Mouse (Mus musculus): ENCODE measurements around the gene Vmn1r158. TPM values are rescaled to one million over a fixed set of nuclear protein-coding genes. Genes with fewer than 3 reads are reported as not detected.
"Not testable (repeated sequence)": the region's sequence is repeated elsewhere in the genome, so short reads cannot be mapped to it uniquely, and the experiment has no call there.

Vmn1r158 gene
- not detected in 2 replicates for polyA plus RNA-seq (2015; fragmentation: Nextera tagmentation; extraction: Ambion mirVana)

DNA sequence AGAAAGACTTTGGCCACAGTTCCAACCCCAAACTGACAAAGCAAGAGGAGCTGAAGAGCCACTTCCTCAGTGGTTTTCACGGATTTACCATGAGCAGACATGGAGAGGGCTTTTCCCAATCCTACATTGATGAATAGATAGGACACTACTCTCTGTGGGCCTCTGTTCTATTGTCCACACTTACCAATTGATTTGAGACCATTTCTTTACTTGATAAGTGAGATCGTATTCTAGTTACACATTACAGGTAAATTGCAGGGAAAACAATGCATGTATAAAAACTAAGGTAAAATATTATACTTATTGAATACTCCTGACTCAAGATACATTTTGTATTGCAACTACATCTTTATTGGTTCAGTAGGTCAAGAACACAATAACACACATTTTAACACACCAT lies at the start of gene Vmn1r158:
Gene Vmn1r158 (minus strand): TSS at position 101 of the 400 bp plus-strand sequence.
- H3K27me3 ChIP-seq (ENCODE audit: insufficient read depth, low read length) = not testable (repeated sequence)

DNA sequence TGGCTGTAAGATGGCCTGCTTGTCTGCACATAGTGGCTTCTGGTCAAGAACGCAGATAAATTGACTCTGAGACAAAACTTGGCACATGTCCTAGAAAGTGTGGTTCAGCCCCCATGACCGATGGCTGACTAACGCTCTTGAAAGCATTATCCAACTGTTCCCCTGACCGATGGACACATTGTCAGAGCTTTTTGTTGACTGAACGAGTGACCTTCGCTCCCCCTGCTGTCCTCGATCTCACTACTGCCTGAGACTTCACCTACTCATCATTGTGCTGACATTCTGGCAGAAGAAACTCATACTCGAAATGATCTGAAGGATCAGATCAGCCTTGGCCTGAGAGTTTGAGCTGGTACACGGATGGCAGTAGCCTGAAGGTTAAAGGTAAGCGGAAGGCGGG lies 14.6 kb downstream of the Vmn1r158 start:
- DNase-seq; H3K9me3 ChIP-seq (ENCODE audit: low read length); H3K36me3 ChIP-seq (replicated peaks; ENCODE audit: insufficient read depth, low read length); ATAC-seq; H3K4me1 ChIP-seq (ENCODE audit: insufficient read depth); H3K27me3 ChIP-seq (ENCODE audit: insufficient read depth, low read length); H3K27ac ChIP-seq (ENCODE audit: low read depth); H3K9ac ChIP-seq (replicated peaks); H3K4me3 ChIP-seq (ENCODE audit: low read depth, low read length); H3K4me2 ChIP-seq (ENCODE audit: low read depth, low read length): not testable (repeated sequence)
- 83% methylated on average over 3 of the region's 11 CpGs for WGBS (ENCODE audit: insufficient replicate concordance)

More for the DNA sequence above, at the start of gene Vmn1r158:
- H3K27ac ChIP-seq (ENCODE audit: low read depth); H3K4me1 ChIP-seq (ENCODE audit: insufficient read depth); H3K4me2 ChIP-seq (ENCODE audit: low read depth, low read length); H3K9ac ChIP-seq (replicated peaks); DNase-seq; H3K36me3 ChIP-seq (replicated peaks; ENCODE audit: insufficient read depth, low read length); ATAC-seq; H3K4me3 ChIP-seq (ENCODE audit: low read depth, low read length); H3K9me3 ChIP-seq (ENCODE audit: low read length): not testable (repeated sequence)
- WGBS (ENCODE audit: insufficient replicate concordance) = 46% methylated on average over 2 of the region's 2 CpGs

DNA sequence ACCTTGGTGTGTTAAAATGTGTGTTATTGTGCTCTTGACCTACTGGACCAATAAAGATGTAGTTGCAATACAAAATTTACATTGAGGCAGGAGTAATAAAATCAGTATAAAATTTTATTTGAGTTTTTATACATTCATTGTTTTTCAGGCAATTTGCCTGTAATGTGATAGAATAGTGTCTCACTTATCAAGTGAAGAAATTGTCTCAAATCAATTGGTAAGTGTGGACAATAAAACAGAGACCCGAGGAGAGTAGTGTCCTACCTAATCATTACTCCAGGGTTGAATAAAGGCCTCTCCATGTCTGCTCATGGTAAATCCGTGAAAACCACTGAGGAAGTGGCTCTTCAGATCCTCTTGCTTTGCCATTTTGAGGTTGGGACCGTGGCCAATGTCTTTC lies 29.2 kb downstream of the Vmn1r158 start, which contains the start of gene Vmn1r157:
Gene Vmn1r157 (plus strand): TSS at position 301 of the 400 bp plus-strand sequence.
- not testable (repeated sequence) for ATAC-seq; H3K4me3 ChIP-seq (ENCODE audit: low read depth, low read length); H3K9me3 ChIP-seq (ENCODE audit: low read length); H3K4me1 ChIP-seq (ENCODE audit: insufficient read depth); DNase-seq; H3K9ac ChIP-seq (replicated peaks); H3K36me3 ChIP-seq (replicated peaks; ENCODE audit: insufficient read depth, low read length); H3K27me3 ChIP-seq (ENCODE audit: insufficient read depth, low read length); H3K4me2 ChIP-seq (ENCODE audit: low read depth, low read length); H3K27ac ChIP-seq (ENCODE audit: low read depth)
- WGBS (ENCODE audit: insufficient replicate concordance) = 23% methylated on average over 2 of the region's 3 CpGs

Other genes starting within 250 kb of the Vmn1r158 start
- not detected in 2 replicates for gene Gm4201, start 225.4 kb downstream of the Vmn1r158 start, polyA plus RNA-seq (2015; fragmentation: Nextera tagmentation; extraction: Ambion mirVana)
- gene Gm4565, start 202.7 kb downstream of the Vmn1r158 start, polyA plus RNA-seq (2015; fragmentation: Nextera tagmentation; extraction: Ambion mirVana) = not detected in 2 replicates
- not detected in 2 replicates for gene Vmn1r155, start 132.8 kb downstream of the Vmn1r158 start, polyA plus RNA-seq (2015; fragmentation: Nextera tagmentation; extraction: Ambion mirVana)
- not detected in 2 replicates for gene Gm8693, start 98.5 kb downstream of the Vmn1r158 start, polyA plus RNA-seq (2015; fragmentation: Nextera tagmentation; extraction: Ambion mirVana)
- gene Gm4567, start 71.1 kb downstream of the Vmn1r158 start, polyA plus RNA-seq (2015; fragmentation: Nextera tagmentation; extraction: Ambion mirVana) = not detected in 2 replicates
- gene Vmn1r157, start 29.1 kb downstream of the Vmn1r158 start, polyA plus RNA-seq (2015; fragmentation: Nextera tagmentation; extraction: Ambion mirVana) = not detected in 2 replicates
- gene Vmn1r159, start 52.8 kb upstream of the Vmn1r158 start, polyA plus RNA-seq (2015; fragmentation: Nextera tagmentation; extraction: Ambion mirVana) = not detected in 2 replicates
- not detected in 2 replicates for gene Vmn1r160, start 80.4 kb upstream of the Vmn1r158 start, polyA plus RNA-seq (2015; fragmentation: Nextera tagmentation; extraction: Ambion mirVana)
- gene Gm4214, start 193.9 kb upstream of the Vmn1r158 start, polyA plus RNA-seq (2015; fragmentation: Nextera tagmentation; extraction: Ambion mirVana) = not detected in 2 replicates
- not detected in 2 replicates for gene Gm4216, start 229.1 kb upstream of the Vmn1r158 start, polyA plus RNA-seq (2015; fragmentation: Nextera tagmentation; extraction: Ambion mirVana)